Mouse (Mus musculus): ENCODE measurements around the gene Vmn2r24. TPM values are rescaled to one million over a fixed set of nuclear protein-coding genes. Genes with fewer than 3 reads are reported as not detected.
"Not testable (repeated sequence)": the region's sequence is repeated elsewhere in the genome, so short reads cannot be mapped to it uniquely, and the experiment has no call there.

Vmn2r24 gene
- not detected in 2 replicates for polyA plus RNA-seq (2012; ENCODE audit: insufficient read depth, low replicate concordance)

DNA sequence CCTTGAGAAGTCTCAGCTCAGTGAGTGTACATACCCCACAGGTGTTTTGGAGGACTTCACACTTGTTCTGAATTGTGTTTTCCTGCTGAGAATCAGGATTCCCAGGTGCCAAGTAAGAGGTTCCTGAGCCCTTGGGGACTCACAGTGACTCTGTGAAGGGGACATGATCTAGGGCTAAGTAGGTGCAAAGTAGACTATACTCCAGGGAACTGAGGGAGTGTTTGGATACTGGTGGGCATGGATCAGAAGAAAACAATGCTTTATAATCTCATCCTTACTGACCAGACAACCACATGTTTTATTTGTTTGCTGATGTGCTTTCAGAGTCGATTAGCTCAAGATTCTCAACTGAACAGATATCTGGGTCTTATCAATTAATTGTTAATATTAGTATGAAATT, at the start of gene Vmn2r24:
Gene Vmn2r24 (plus strand): TSS at position 301 of the 400 bp plus-strand sequence.
- H3K4me1 ChIP-seq = no peaks in the 10 kb centered on the region
- no peaks in the 10 kb centered on the region for H3K27me3 ChIP-seq (replicated peaks)
- H3K36me3 ChIP-seq (replicated peaks; ENCODE audit: low read length) = no peaks in the 10 kb centered on the region
- no peak within 1 kb of the TSS for H3K4me3 ChIP-seq (replicated peaks)
- no peaks in the 10 kb centered on the region for H3K9me3 ChIP-seq
- TF ChIP-seq GATA1 (IDR thresholded peaks at IDR 0.05; ENCODE audit: borderline replicate concordance, low read length) (no peak), FLI1 (IDR thresholded peaks at IDR 0.05; ENCODE audit: low read length) (no peak)

DNA sequence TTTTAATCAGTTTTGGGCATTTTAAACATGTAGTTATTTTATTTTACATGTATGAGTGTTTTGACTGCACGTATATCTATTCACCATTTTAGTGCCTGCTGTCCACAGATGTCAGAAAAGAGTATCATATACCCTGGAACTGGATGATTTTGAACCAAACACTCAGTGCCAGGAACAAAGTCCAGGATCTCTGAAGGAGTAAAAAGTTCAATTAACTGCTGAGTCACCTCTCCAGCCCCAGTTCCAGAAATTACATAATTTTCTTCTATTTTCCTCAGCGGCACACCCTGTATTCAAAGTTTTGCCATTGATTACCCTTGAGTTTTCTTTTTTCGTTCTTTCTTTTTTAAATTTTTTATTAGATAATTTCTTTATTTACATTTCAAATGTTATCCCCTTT, 8.6 kb upstream of the Vmn2r24 start:
- Histone ChIP-seq H3K4me3 (replicated peaks) (no peak overlapping the region), H3K27me3 (replicated peaks) (no peaks in the 10 kb centered on the region), H3K9me3 (no peaks in the 10 kb centered on the region), H3K4me1 (no peaks in the 10 kb centered on the region), H3K36me3 (replicated peaks; ENCODE audit: low read length) (no peaks in the 10 kb centered on the region)
- TF ChIP-seq GATA1 (IDR thresholded peaks at IDR 0.05; ENCODE audit: borderline replicate concordance, low read length) (no peak), FLI1 (IDR thresholded peaks at IDR 0.05; ENCODE audit: low read length) (no peak)

DNA sequence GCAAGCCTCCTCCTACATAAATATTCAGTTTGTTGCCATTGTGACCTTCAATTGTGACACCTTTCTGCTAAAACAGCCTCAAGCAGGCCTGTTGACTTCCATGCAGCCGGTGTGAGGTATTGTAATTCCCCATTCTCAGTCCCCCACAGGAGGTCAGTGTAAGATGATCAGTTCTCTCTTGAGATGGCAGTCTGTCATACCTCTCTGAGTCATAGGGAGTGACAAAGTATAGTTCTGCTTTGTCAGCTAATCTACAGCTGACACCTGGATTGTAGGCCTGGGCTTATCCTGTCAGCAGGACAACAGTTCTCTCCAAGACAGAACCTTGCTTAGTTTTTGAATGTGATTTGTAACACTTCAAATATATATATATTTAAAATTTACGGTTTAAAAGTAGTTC, 6.2 kb downstream of the Vmn2r24 start:
- H3K9me3 ChIP-seq = no peaks in the 10 kb centered on the region; the same call in 1 of the 2 replicates
- no peaks in the 10 kb centered on the region for H3K36me3 ChIP-seq (replicated peaks; ENCODE audit: low read length)
- TF ChIP-seq GATA1 (IDR thresholded peaks at IDR 0.05; ENCODE audit: borderline replicate concordance, low read length) (no peak), FLI1 (IDR thresholded peaks at IDR 0.05; ENCODE audit: low read length) (no peak)
- H3K4me3 ChIP-seq (replicated peaks) = no peak overlapping the region
- no peaks in the 10 kb centered on the region for H3K27me3 ChIP-seq (replicated peaks)
- H3K4me1 ChIP-seq = no peaks in the 10 kb centered on the region

DNA sequence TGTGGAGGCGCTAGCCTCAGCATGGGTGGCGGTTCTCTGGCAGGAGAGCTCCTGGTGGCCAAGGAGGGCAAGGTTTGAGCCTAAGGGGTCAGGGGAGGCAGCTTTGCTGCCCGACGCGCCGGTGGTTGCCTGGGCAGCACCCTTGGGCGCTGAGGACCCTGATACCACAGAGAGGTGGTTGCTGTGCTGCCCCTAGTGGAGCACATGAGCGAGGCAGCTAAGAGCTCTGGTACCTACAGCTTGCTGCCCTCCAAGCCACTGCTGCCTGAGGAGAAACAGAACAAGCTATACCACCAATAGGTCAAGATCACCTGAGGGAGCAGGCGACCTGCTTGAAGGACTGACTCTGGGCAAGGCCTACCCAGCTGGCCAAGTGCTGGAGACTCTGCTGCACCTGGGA, 15.1 kb downstream of the Vmn2r24 start:
- H3K4me1 ChIP-seq = no peaks in the 10 kb centered on the region
- no peaks in the 10 kb centered on the region for H3K36me3 ChIP-seq (replicated peaks; ENCODE audit: low read length)
- no peak overlapping the region for H3K4me3 ChIP-seq (replicated peaks)
- H3K27me3 ChIP-seq (replicated peaks) = no peaks in the 10 kb centered on the region
- H3K9me3 ChIP-seq = peaks cover 6% of the 10 kb centered on the region
- TF ChIP-seq GATA1 (IDR thresholded peaks at IDR 0.05; ENCODE audit: borderline replicate concordance, low read length) = no peak
- no peak for TF ChIP-seq FLI1 (IDR thresholded peaks at IDR 0.05; ENCODE audit: low read length)

DNA sequence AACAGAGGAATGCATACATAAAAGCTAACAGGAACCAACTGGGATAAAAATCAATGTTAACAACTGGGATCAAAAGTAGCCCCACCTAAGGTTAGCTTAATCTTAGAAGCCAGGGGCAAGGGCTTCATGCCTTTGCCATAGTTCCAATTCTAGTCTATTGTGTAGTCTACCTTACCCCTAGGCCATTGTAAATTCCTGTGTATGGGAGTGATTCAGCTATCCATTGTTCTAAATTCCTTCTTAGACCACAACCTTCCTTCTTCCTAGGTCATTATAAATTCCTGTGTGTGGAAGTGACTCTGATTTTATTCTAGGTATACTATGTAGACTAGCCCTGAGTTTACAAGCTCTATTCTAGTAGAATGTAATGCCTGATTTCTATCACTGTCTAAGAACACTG, 31.6 kb downstream of the Vmn2r24 start:
- not testable (repeated sequence) for H3K4me1 ChIP-seq; H3K4me3 ChIP-seq (replicated peaks); H3K36me3 ChIP-seq (replicated peaks; ENCODE audit: low read length); H3K27me3 ChIP-seq (replicated peaks); H3K9me3 ChIP-seq

DNA sequence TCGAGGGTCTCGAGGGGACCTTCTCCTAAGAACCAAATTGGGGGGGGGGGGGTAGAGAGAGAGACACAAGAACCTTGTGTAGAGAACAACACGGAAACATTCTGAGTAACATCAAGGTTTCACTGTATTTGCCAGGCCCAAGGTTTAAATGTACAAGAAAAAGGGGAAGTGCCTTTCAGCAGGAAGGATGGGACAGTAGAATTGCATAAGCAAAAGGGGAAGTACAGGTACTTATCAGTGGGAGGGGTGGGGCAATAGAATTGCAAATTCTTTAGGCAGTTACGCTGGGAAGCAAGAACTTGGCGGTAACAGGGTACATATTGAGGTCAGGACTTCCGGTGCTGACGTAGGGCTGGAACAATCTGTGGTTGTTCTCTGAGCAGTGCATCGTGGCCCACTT, 41.3 kb downstream of the Vmn2r24 start:
- no peak overlapping the region for H3K4me3 ChIP-seq (replicated peaks)
- H3K36me3 ChIP-seq (replicated peaks; ENCODE audit: low read length) = no peaks in the 10 kb centered on the region
- peaks cover 22% of the 10 kb centered on the region for H3K9me3 ChIP-seq
- no peaks in the 10 kb centered on the region for H3K27me3 ChIP-seq (replicated peaks)
- TF ChIP-seq FLI1 (IDR thresholded peaks at IDR 0.05; ENCODE audit: low read length) (no peak), GATA1 (IDR thresholded peaks at IDR 0.05; ENCODE audit: borderline replicate concordance, low read length) (no peak)
- no peaks in the 10 kb centered on the region for H3K4me1 ChIP-seq

DNA sequence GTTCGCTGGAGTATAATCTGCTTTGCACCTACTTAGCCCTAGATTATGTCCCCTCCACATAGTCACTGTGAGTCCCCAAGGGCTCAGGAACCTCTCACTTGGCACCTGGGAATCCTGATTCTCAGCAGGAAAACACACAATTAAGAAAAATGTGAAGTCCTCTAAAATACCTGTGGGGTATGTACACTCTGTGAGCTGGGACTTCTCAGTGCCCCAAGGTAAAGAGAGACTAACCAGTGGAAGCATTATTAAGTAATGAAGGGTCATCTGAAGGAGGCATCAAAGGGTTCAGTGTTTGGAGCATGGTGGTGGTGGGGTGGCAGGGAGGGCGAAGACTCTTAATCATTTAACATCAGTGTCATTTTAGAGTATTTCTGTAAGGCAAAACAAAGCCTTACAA, 74.7 kb downstream of the Vmn2r24 start, which contains the start of gene Vmn2r25:
Gene Vmn2r25 (minus strand): TSS at position 101 of the 400 bp plus-strand sequence.
- H3K27me3 ChIP-seq (replicated peaks); H3K9me3 ChIP-seq; H3K36me3 ChIP-seq (replicated peaks; ENCODE audit: low read length); H3K4me1 ChIP-seq; H3K4me3 ChIP-seq (replicated peaks): not testable (repeated sequence)

Other genes with a start within 250 kb of the Vmn2r24 start
- not detected in 2 replicates for gene Vmn2r21, start 245.5 kb upstream of the Vmn2r24 start, polyA plus RNA-seq (2012; ENCODE audit: insufficient read depth, low replicate concordance)
- gene Vmn2r22, start 128.2 kb upstream of the Vmn2r24 start, polyA plus RNA-seq (2012; ENCODE audit: insufficient read depth, low replicate concordance) = not detected in 2 replicates
- not detected in 2 replicates for gene Vmn2r23, start 76.2 kb upstream of the Vmn2r24 start, polyA plus RNA-seq (2012; ENCODE audit: insufficient read depth, low replicate concordance)
- gene Vmn2r25, start 74.6 kb downstream of the Vmn2r24 start, polyA plus RNA-seq (2012; ENCODE audit: insufficient read depth, low replicate concordance) = not detected in 2 replicates
- not detected in 2 replicates for gene Vmn2r26, start 245.7 kb downstream of the Vmn2r24 start, polyA plus RNA-seq (2012; ENCODE audit: insufficient read depth, low replicate concordance)

Measured in megakaryocyte, embryonic 14.5 days (primary cell).